Mouse (Mus musculus) CH12.LX (cell line): ENCODE results near the gene Naa60.

ENCODE experiments used
- BHLHE40 ChIP-seq: IDR thresholded peaks from 2 replicates; pipeline ENCODE4 v1.6.1; 2011; ENCODE audit warnings: mild to moderate bottlenecking, low read depth, low read length, improper control_type of control experiment
- CTCF ChIP-seq, 2 experiments: IDR thresholded peaks in 1 of 2; conservative IDR thresholded peaks in 1 of 2; 2 replicates each; pipeline ENCODE4 v1.5.1; 2011 to 2012; ENCODE audit warnings: low read depth in 2 of 2, low read length in 2 of 2, improper control_type of control experiment in 1 of 2, inconsistent platforms in 1 of 2, mild to moderate bottlenecking in 1 of 2, moderate library complexity in 1 of 2
- E2F4 ChIP-seq: IDR thresholded peaks from 2 replicates; pipeline ENCODE4 v1.6.1; 2011; ENCODE audit warnings: low read depth, low read length, improper control_type of control experiment; ENCODE audit not compliant: insufficient replicate concordance
- EP300 ChIP-seq: IDR thresholded peaks from 2 replicates; pipeline ENCODE4 v1.6.1; 2011; ENCODE audit warnings: low read length, improper control_type of control experiment
- ETS1 ChIP-seq: conservative IDR thresholded peaks from 2 replicates; pipeline ENCODE4 v1.6.1; 2012; ENCODE audit warnings: low read depth, mild to moderate bottlenecking, inconsistent platforms, low read length, improper control_type of control experiment, moderate library complexity
- HCFC1 ChIP-seq: IDR thresholded peaks from 2 replicates; pipeline ENCODE4 v1.6.1; 2012; ENCODE audit warnings: low read depth, mild to moderate bottlenecking, inconsistent platforms, low read length, improper control_type of control experiment
- MAX ChIP-seq: IDR thresholded peaks from 2 replicates; pipeline ENCODE4 v1.6.1; 2011; ENCODE audit warnings: low read length, improper control_type of control experiment
- POLR2A ChIP-seq: IDR thresholded peaks from 2 replicates; pipeline ENCODE4 v1.6.1; 2011; ENCODE audit warnings: low read depth, mild to moderate bottlenecking, improper control_type of control experiment, low read length
- TCF12 ChIP-seq: IDR thresholded peaks from 2 replicates; pipeline ENCODE4 v1.6.1; 2014; ENCODE audit warnings: low read depth, mild to moderate bottlenecking, inconsistent platforms, low read length, improper control_type of control experiment
- USF2 ChIP-seq: conservative IDR thresholded peaks from 2 replicates; pipeline ENCODE4 v1.6.1; 2011; ENCODE audit warnings: low read depth, low read length, improper control_type of control experiment
- ZC3H11A ChIP-seq: IDR thresholded peaks from 2 replicates; pipeline ENCODE4 v1.6.1; 2012; ENCODE audit warnings: low read depth, mild to moderate bottlenecking, inconsistent platforms, low read length, improper control_type of control experiment
- ZNF384 ChIP-seq: IDR thresholded peaks from 2 replicates; pipeline ENCODE4 v1.6.1; 2012; ENCODE audit warnings: low read depth, low read length, improper control_type of control experiment, inconsistent platforms

DNA sequence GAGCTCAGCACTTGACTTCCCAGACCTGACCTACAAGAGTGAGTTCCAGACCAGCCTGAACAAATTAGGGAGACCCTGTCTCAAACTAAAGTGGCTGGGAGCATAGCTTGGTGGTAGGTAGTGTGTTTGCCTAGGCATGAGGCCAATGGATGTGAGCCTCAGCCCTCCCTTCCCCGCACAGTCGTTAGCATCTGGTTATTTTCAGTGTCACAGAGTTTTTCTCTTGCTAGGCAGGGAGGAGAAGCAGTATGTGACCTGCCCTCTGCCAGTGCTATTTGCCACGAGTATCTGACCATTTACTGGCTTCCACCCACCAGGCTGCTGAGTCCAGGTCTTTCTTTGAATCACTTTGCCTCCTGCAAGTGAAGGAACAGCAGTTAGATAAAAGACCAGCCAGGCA is 21.6 kb downstream of the Naa60 start:
- no peak for TF ChIP-seq BHLHE40
- TF ChIP-seq POLR2A: no peak
- TF ChIP-seq HCFC1: no peak
- no peak for TF ChIP-seq E2F4
- no peak for TF ChIP-seq ZNF384
- TF ChIP-seq EP300: no peak
- no peak for TF ChIP-seq ZC3H11A
- no peak for TF ChIP-seq MAX
- TF ChIP-seq ETS1: no peak
- no peak for TF ChIP-seq CTCF (conservative IDR thresholded peaks at IDR 0.05 in 1 of 2, IDR thresholded peaks at IDR 0.05 in 1 of 2; ENCODE audit: low read depth in 2 of 2, low read length in 2 of 2)
- TF ChIP-seq TCF12: no peak
- TF ChIP-seq USF2: no peak
